Mouse (Mus musculus) c-Kit-positive CD71-positive TER-119-positive erythroid progenitor cells, embryonic 14.5 days (primary cell): ENCODE data around the gene Fkbp3.

Source experiments
- DNase-seq: peaks from one replicate; pipeline ENCODE4 v3.0.0-alpha.2; 2013; ENCODE audit warnings: low spot score

Fkbp3 gene

GRCm38 (mm10) chr12:65035839-65036189, 38.0 kb downstream of the Fkbp3 start:
- no peak for DNase-seq

- DNase-seq, result no peak
Observed at GRCm38 (mm10) chr12:65022842-65023241, 51.0 kb downstream of the Fkbp3 start.
